Mouse (Mus musculus): ENCODE measurements around the gene Ifna1. TPM values are rescaled to one million over a fixed set of nuclear protein-coding genes. Genes with fewer than 3 reads are reported as not detected.

Gene Ifna1
- polyA plus RNA-seq (2015; fragmentation: Nextera tagmentation; extraction: Ambion mirVana) = not detected in 2 replicates

DNA sequence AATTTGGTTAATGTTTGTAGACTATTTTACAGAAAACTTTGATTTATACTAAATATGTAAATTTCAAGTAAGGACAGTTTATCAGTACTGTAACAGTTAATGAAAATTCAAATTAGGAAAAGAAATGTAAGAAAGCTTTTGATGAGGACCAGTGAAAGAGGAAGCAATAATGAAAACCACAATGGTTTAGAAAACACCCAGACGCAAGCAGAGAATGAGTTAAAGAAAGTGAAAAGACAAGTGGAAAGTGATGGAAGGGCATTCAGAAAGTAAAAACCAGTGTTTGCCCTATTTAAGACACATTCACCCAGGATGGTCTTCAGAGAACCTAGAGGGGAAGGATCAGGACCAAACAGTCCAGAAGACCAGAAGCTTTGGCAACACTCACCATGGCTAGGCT is at the start of gene Ifna1:
Gene Ifna1, plus strand, starts transcription at position 390 of the 400 bp plus-strand sequence.

DNA sequence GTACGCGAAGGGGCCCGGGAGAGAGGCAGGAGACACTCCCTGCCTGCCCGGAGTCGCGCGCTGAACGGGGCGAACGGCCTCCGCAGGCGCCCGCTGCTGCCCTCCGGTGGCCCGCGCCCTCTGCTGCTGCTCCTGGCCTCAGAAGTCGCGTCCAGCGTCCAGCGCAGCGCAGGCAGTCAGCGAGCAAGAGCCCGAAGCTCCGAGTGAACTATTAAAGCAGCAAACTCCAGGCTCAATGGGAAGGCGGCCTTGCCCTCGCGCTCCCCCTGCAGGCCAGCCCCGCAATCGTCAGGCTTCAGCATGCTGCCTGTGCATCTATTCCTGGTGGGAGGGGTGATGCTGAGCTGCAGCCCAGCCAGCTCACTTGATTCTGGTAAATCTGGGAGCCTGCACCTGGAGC is 46.9 kb upstream of the Ifna1 start, which contains the start of gene Gm13287:
Gene Gm13287, plus strand, starts transcription at position 301 of the 400 bp plus-strand sequence.

DNA sequence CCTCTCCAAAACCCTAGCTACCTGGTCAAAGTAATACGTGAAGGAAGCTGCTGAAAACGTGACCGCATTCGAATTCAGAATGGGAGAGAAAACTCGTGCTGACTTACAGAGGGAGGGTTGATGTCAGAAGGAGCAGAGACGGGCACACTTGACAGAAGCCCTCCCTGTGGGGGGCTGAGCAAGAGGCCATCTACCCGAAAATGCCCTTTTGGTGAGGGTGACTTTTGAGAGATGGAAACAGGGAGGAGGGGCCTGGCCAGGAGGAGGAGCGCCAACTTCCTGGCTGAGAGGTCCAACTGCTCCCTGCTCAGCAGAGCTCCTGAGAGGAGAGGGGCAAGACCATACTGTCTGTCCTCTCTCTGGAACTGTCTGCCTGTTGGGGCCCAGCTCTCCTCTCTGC is 44.7 kb upstream of the Ifna1 start, which contains the start of gene Gm13288:
Gene Gm13288, plus strand, starts transcription at position 301 of the 400 bp plus-strand sequence.

DNA sequence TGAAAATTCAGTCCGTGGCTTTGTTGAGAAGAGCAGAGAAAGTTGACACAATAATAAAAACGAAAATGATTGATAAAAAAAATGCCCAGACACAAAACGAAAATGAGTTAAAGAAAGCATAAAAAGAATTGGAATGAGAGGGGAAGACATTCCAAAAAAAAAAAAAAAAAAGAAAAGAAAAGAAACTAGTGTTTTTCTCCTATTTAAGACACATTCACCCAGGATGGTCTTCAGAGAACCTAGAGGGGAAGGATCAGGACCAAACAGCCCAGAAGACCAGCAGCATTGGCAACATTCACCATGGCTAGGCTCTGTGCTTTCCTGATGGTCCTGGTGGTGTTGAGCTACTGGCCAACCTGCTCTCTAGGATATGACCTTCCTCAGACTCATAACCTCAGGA is 34.0 kb upstream of the Ifna1 start, which contains the start of gene Ifna7:
Gene Ifna7, plus strand, starts transcription at position 301 of the 400 bp plus-strand sequence.

DNA sequence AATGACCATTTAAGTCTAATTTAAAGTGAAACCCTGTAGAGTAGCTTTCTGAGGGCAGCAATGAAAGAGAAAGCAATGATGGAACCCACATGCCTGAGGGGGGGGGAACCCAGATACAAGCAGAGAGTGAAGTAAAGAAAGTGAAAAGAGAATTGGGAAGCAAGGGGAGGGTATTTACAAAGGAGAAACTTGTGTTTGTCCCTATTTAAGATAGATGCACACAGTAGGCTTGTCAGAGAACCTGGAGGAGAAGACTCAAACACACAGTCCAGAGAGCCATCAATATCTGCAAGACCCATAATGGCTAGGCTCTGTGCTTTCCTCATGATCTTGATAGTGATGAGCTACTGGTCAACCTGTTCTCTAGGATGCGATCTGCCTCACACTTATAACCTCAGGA is 30.2 kb upstream of the Ifna1 start, which contains the start of gene Ifna11:
Gene Ifna11, plus strand, starts transcription at position 301 of the 400 bp plus-strand sequence.

DNA sequence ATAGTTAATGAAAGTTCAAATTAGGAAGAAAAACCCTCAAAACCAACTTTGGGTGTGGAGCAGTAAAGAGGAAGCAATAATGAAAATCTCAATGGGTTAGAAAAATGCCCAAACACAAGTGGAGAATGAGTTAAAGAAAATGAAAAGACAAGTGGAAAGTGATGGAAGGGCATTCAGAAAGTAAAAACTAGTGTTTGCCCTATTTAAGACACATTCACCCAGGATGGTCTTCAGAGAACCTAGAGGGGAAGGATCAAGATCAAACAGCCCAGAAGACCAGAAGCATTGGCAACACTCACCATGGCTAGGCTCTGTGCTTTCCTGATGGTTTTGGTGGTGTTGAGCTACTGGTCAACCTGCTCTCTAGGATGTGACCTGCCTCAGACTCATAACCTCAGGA is 22.8 kb upstream of the Ifna1 start, which contains the start of gene Ifna6:
Gene Ifna6, plus strand, starts transcription at position 301 of the 400 bp plus-strand sequence.

DNA sequence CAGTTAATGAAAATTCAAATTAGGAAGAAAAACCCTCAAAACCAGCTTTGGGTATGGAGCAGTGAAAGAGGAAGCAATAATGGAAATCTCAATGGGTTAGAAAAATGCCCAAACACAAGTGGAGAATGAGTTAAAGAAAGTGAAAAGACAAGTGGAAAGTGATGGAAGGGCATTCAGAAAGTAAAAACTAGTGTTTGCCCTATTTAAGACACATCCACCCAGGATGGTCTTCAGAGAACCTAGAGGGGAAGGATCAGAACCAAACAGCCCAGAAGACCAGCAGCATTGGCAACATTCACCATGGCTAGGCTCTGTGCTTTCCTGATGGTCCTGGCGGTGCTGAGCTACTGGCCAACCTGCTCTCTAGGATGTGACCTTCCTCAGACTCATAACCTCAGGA is 14.7 kb upstream of the Ifna1 start, which contains the start of gene Ifna5:
Gene Ifna5, plus strand, starts transcription at position 301 of the 400 bp plus-strand sequence.

DNA sequence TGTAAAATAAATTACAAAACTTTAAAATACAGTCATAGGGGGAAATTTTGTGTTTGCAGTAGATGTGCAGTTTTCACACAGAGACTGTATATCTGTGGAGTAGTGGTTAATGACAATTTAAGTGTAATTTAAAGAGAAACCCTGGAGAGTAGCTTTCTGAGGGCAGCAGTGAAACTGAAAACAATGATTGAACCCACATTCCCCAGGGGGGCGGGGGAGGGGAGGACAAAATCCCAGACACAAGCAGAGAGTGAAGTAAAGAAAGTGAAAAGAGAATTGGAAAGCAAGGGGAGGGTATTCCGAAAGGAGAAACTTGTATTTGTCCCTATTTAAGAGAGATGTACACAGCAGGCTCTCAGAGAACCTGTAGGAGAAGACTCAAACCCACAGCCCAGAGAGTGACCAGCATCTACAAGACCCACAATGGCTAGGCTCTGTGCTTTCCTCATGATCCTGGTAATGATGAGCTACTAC is 8.4 kb upstream of the Ifna1 start, which contains the start of gene Ifna4:
Gene Ifna4, plus strand, starts transcription at position 424 of the 474 bp plus-strand sequence.

DNA sequence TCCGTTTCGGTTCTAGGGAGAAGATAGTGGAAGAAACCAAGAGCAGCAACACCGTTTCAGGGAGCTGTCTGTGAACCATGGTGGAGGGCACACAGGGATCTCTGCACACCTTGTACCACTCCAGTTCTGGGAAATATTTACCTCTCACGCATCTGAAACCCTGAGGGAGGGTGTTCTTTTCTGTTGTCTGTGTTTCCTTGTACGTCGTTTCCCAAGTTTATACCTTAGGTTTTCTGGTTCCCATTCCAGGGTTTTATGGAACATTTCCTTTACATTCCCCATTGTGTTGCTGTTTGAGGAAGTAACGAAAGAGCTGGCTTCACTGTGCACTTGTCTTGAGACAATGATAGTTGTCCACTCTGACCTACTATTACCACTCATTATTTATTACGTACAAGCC is 30.2 kb downstream of the Ifna1 start, which contains the start of gene Ifne:
Gene Ifne, minus strand, starts transcription at position 101 of the 400 bp plus-strand sequence.

Other genes with a start within 250 kb of the Ifna1 start
- not detected in 2 replicates for gene Ifna12, start 246.7 kb upstream of the Ifna1 start, polyA plus RNA-seq (2015; fragmentation: Nextera tagmentation; extraction: Ambion mirVana)
- gene C87499, start 215.7 kb upstream of the Ifna1 start, polyA plus RNA-seq (2015; fragmentation: Nextera tagmentation; extraction: Ambion mirVana) = not detected in 2 replicates
- gene Ifna13, start 205.6 kb upstream of the Ifna1 start, polyA plus RNA-seq (2015; fragmentation: Nextera tagmentation; extraction: Ambion mirVana) = not detected in 2 replicates
- not detected in 2 replicates for gene Ifna16, start 173.2 kb upstream of the Ifna1 start, polyA plus RNA-seq (2015; fragmentation: Nextera tagmentation; extraction: Ambion mirVana)
- gene Ifna2, start 166.2 kb upstream of the Ifna1 start, polyA plus RNA-seq (2015; fragmentation: Nextera tagmentation; extraction: Ambion mirVana) = not detected in 2 replicates
- gene Ifnab, start 158.7 kb upstream of the Ifna1 start, polyA plus RNA-seq (2015; fragmentation: Nextera tagmentation; extraction: Ambion mirVana) = not detected in 2 replicates
- gene Gm26566, start 128.3 kb upstream of the Ifna1 start, polyA plus RNA-seq (2015; fragmentation: Nextera tagmentation; extraction: Ambion mirVana) = 0.17 and 0.38 TPM in 2 replicates
- 23.7 and 28.8 TPM in 2 replicates for gene Klhl9, start 127.6 kb upstream of the Ifna1 start, polyA plus RNA-seq (2015; fragmentation: Nextera tagmentation; extraction: Ambion mirVana)
- not detected in 2 replicates for gene Gm13271, start 95.2 kb upstream of the Ifna1 start, polyA plus RNA-seq (2015; fragmentation: Nextera tagmentation; extraction: Ambion mirVana)
- gene Gm13283, start 90.0 kb upstream of the Ifna1 start, polyA plus RNA-seq (2015; fragmentation: Nextera tagmentation; extraction: Ambion mirVana) = 0.17 and 0.19 TPM in 2 replicates
- gene Gm13290, start 76.3 kb upstream of the Ifna1 start, polyA plus RNA-seq (2015; fragmentation: Nextera tagmentation; extraction: Ambion mirVana) = not detected in 2 replicates
- not detected in 2 replicates for gene Gm13289, start 73.2 kb upstream of the Ifna1 start, polyA plus RNA-seq (2015; fragmentation: Nextera tagmentation; extraction: Ambion mirVana)
- not detected in 2 replicates for gene Gm13272, start 70.2 kb upstream of the Ifna1 start, polyA plus RNA-seq (2015; fragmentation: Nextera tagmentation; extraction: Ambion mirVana)
- 0.33 TPM in 1 of 2 replicates, not detected in the other for gene Ifnz, start 68.0 kb upstream of the Ifna1 start, polyA plus RNA-seq (2015; fragmentation: Nextera tagmentation; extraction: Ambion mirVana)
- not detected in 2 replicates for gene Gm13276, start 64.4 kb upstream of the Ifna1 start, polyA plus RNA-seq (2015; fragmentation: Nextera tagmentation; extraction: Ambion mirVana)
- gene Gm13277, start 61.5 kb upstream of the Ifna1 start, polyA plus RNA-seq (2015; fragmentation: Nextera tagmentation; extraction: Ambion mirVana) = not detected in 2 replicates
- gene Gm13278, start 58.5 kb upstream of the Ifna1 start, polyA plus RNA-seq (2015; fragmentation: Nextera tagmentation; extraction: Ambion mirVana) = not detected in 2 replicates
- not detected in 2 replicates for gene Gm13275, start 55.6 kb upstream of the Ifna1 start, polyA plus RNA-seq (2015; fragmentation: Nextera tagmentation; extraction: Ambion mirVana)
- not detected in 2 replicates for gene Gm13279, start 52.7 kb upstream of the Ifna1 start, polyA plus RNA-seq (2015; fragmentation: Nextera tagmentation; extraction: Ambion mirVana)
- gene Gm13285, start 50.4 kb upstream of the Ifna1 start, polyA plus RNA-seq (2015; fragmentation: Nextera tagmentation; extraction: Ambion mirVana) = 0.79 TPM in 1 of 2 replicates, not detected in the other
- gene Gm13287, start 46.8 kb upstream of the Ifna1 start, polyA plus RNA-seq (2015; fragmentation: Nextera tagmentation; extraction: Ambion mirVana) = not detected in 2 replicates
- not detected in 2 replicates for gene Gm13288, start 44.6 kb upstream of the Ifna1 start, polyA plus RNA-seq (2015; fragmentation: Nextera tagmentation; extraction: Ambion mirVana)
- gene Ifna7, start 33.9 kb upstream of the Ifna1 start, polyA plus RNA-seq (2015; fragmentation: Nextera tagmentation; extraction: Ambion mirVana) = not detected in 2 replicates
- gene Ifna11, start 30.1 kb upstream of the Ifna1 start, polyA plus RNA-seq (2015; fragmentation: Nextera tagmentation; extraction: Ambion mirVana) = not detected in 2 replicates
- not detected in 2 replicates for gene Ifna6, start 22.7 kb upstream of the Ifna1 start, polyA plus RNA-seq (2015; fragmentation: Nextera tagmentation; extraction: Ambion mirVana)
- not detected in 2 replicates for gene Ifna5, start 14.6 kb upstream of the Ifna1 start, polyA plus RNA-seq (2015; fragmentation: Nextera tagmentation; extraction: Ambion mirVana)
- not detected in 2 replicates for gene Ifna4, start 8.2 kb upstream of the Ifna1 start, polyA plus RNA-seq (2015; fragmentation: Nextera tagmentation; extraction: Ambion mirVana)
- not detected in 2 replicates for gene Ifne, start 30.1 kb downstream of the Ifna1 start, polyA plus RNA-seq (2015; fragmentation: Nextera tagmentation; extraction: Ambion mirVana)